Mouse (Mus musculus) midbrain, embryonic 13.5 days (tissue): Measurements from ENCODE around the gene Glul. TPM values are rescaled to one million over a fixed set of nuclear protein-coding genes. Genes with fewer than 3 reads are reported as not detected.

Experiments used
- ATAC-seq: fragments of 200-750 bp; cut with Nextera tagmentation; 2 replicates; pipeline ENCODE4 v1.8.0; 2017; ENCODE audit warnings: mild to moderate bottlenecking, moderate TSS enrichment, moderate library complexity
- H3K27ac ChIP-seq: fragments of 300-500 bp; sonication (generic); 2 replicates; pipeline ENCODE4 v1.5.1; 2015; ENCODE audit warnings: inconsistent platforms, mild to moderate bottlenecking, moderate library complexity
- H3K27me3 ChIP-seq: fragments of 300-500 bp; sonication (generic); 2 replicates; pipeline ENCODE4 v1.6.1; 2015; ENCODE audit warnings: mild to moderate bottlenecking, inconsistent platforms
- H3K36me3 ChIP-seq: fragments of 300-500 bp; sonication (generic); 2 replicates; pipeline ENCODE4 v1.6.1; 2015; ENCODE audit warnings: mild to moderate bottlenecking, inconsistent platforms
- H3K4me1 ChIP-seq: fragments of 300-500 bp; sonication (generic); replicated peaks from 2 replicates; pipeline ENCODE4 v1.6.1; 2015; ENCODE audit warnings: inconsistent platforms
- H3K4me2 ChIP-seq: fragments of 300-500 bp; sonication (generic); replicated peaks from 2 replicates; pipeline ENCODE4 v1.6.1; 2015; ENCODE audit warnings: moderate library complexity, mild to moderate bottlenecking, inconsistent platforms
- H3K4me3 ChIP-seq: fragments of 300-500 bp; sonication (generic); replicated peaks from 2 replicates; pipeline ENCODE4 v1.5.1; 2015; ENCODE audit warnings: mild to moderate bottlenecking, inconsistent platforms
- H3K9ac ChIP-seq: fragments of 300-500 bp; sonication (generic); replicated peaks from 2 replicates; pipeline ENCODE4 v1.6.1; 2015; ENCODE audit warnings: mild to moderate bottlenecking, inconsistent platforms
- H3K9me3 ChIP-seq: fragments of 300-500 bp; sonication (generic); 2 replicates; pipeline ENCODE4 v1.6.1; 2016; ENCODE audit warnings: mild to moderate bottlenecking, inconsistent platforms
- WGBS: fragments of 180-500 bp; shearing (Covaris S2); methylation state at CpG from one replicate; pipeline ENCODE4 v1.1.7; 2015; 5-methylcytosine and 5-hydroxymethylcytosine counted together
- polyA plus RNA-seq: library from polyadenylated mRNA; unstranded; fragments of >200 nt; fragmentation: Nextera tagmentation; extraction: Ambion mirVana; gene quantifications from 2 replicates; pipeline ENCODE4 v1.2.1, GENCODE M21; 2015

Glul gene
- polyA plus RNA-seq, 1 experiment from 2014 or later = 132 TPM

DNA sequence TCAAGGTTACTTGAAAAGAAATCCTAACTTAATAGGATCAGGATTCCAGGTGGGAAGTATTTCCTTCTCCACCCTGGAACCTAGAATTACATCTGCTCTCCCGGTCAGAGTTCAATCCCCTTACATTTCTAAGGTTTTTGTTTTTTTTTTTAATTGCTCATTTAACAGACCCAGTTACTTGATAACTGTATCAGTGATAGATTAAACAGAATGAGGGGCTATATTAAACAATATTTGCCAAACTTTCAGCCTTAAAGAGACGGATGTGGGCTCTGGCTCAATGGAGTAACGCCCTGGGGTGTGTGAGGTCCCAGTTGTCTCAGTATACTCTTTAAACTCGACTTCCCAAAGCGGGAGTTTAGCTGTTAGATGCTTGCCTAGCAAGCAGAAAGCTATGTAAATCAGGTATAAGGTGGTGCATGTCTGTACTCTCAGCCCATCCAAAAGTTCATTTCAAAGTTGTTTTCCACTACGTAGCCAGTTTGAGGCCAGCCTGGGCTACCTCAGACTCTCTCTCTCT is 11.6 kb downstream of the Glul start:
- 90% methylated on average over 6 of the region's 6 CpGs for WGBS

DNA sequence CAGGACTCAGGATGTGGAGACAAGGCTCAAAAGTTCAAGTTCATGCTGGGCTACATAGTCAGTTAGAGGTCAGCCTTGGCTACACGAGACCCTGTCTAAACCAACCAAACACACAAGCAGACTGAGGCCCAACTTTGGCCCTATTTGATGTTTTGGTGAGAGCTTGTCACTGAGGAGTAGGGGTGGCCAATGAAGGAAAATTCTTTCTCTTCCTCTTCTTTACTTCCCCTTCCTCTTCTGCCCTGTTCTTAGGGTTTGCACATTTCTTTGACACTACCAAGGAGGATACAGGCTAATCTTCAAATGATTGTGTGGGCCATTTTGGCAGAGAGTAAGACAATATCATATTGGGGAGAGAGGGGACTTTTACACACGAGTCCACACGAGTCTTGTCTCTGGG is 14.1 kb downstream of the Glul start:
- Histone ChIP-seq H3K36me3 (peaks cover 25% of the 10 kb centered on the region), H3K9ac (no peak overlapping the region), H3K27me3 (no peaks in the 10 kb centered on the region), H3K27ac (no peak overlapping the region), H3K4me1 (no peaks in the 10 kb centered on the region), H3K9me3 (no peaks in the 10 kb centered on the region), H3K4me2 (no peak overlapping the region), H3K4me3 (no peak overlapping the region)
- 88% methylated on average over 3 of the region's 3 CpGs for WGBS
- no peak for ATAC-seq

More for the DNA sequence above, 11.6 kb downstream of the Glul start:
- Histone ChIP-seq H3K9ac (no peak overlapping the region), H3K9me3 (no peaks in the 10 kb centered on the region), H3K36me3 (peaks cover 50% of the 10 kb centered on the region), H3K4me3 (no peak overlapping the region), H3K27ac (no peak overlapping the region), H3K4me2 (no peak overlapping the region), H3K4me1 (0 out of 2 replicates have a peak, but pooled peaks cover 5% of the 10 kb centered on the region), H3K27me3 (no peaks in the 10 kb centered on the region)
- no peak for ATAC-seq

DNA sequence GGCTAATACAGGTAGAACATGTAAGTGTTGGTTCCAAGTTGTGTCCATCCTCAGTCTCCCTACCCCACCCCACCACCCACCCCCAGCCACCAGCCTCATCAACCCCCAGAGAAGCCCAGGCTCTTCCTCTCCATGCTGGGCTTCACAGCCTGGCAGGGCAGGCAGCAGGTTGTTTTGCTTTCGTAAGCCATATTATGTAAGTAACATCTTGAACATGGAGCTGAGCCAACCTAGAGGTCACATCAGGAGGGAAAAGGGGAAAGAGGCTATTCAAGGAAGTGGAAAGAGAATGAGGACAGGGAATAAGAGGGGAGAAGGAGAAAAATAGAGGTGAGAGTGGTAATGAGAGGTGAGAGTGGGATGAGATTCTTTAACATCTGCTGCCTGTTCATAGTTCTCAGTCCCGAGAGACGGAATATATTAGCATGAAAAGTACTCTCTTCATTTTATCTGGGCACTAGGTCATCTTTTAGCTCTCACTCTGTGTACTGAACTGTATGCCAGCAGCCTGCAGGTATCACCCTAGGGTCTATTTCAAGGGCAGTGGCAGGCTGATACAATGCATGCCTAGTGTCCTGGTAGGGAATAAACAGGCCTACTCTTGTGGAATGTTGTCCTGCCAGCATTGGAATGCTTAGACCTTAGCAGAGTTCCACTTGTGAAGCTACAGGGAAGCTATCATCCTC is 18.9 kb downstream of the Glul start:
- 81% methylated on average over 3 of the region's 3 CpGs for WGBS
- H3K9me3 ChIP-seq = no peaks in the 10 kb centered on the region
- H3K27ac ChIP-seq = no peak overlapping the region
- no peaks in the 10 kb centered on the region for H3K4me1 ChIP-seq
- no peak for ATAC-seq
- no peak overlapping the region for H3K4me2 ChIP-seq
- no peak overlapping the region for H3K9ac ChIP-seq
- H3K27me3 ChIP-seq = no peaks in the 10 kb centered on the region
- no peak overlapping the region for H3K4me3 ChIP-seq
- H3K36me3 ChIP-seq = no peaks in the 10 kb centered on the region

DNA sequence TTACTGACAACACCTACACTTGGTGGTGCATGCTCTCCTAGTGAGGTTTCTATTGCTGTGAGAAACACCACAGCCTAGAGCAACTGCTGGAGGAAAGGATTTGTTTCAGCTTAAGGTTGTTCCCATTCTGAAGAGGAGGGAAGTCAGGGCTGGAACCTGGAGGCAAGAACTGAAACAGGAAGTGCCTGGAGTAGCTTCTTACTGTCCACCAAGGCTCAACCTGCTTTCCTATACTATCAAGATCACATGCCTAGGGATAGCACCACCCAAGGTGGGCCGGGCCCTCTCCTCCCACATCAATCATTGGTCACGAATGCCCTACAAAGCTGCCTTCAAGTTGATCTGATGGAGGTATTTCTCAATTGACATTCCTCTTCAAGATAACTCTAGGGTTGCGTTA is 21.9 kb downstream of the Glul start:
- WGBS = 92% methylated on average over 3 of the region's 3 CpGs
- H3K9ac ChIP-seq = no peak overlapping the region
- no peaks in the 10 kb centered on the region for H3K27me3 ChIP-seq
- H3K27ac ChIP-seq = no peak overlapping the region
- H3K4me2 ChIP-seq = no peak overlapping the region
- no peak for ATAC-seq
- no peak overlapping the region for H3K4me3 ChIP-seq
- H3K4me1 ChIP-seq = no peaks in the 10 kb centered on the region
- H3K36me3 ChIP-seq = no peaks in the 10 kb centered on the region
- H3K9me3 ChIP-seq = no peaks in the 10 kb centered on the region

DNA sequence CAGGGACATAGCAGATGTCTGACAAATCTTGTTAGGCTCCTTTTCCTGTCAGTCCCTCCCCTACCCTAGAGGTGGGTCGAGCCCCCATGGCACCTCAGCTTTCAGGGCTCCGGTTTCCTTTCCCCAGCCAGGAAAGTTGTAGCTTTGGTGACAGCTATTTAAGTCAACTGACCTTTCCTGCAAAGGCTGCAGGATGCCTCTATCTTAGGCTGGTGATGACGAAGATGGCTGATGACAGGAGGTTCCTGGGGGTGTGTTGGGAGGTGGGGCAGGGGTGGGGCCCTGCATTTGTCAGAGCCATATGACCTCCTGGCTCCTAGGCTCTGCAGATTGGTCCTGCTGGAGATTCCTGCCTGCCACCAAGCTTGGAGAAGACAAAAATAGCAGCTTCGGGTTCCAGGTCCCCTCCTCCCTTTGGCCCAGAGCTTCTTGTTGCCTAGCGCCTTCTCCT is 22.9 kb downstream of the Glul start:
- Histone ChIP-seq H3K9ac (no peak overlapping the region), H3K4me2 (no peak overlapping the region), H3K27ac (no peak overlapping the region), H3K36me3 (no peaks in the 10 kb centered on the region), H3K4me1 (no peaks in the 10 kb centered on the region), H3K9me3 (no peaks in the 10 kb centered on the region), H3K27me3 (no peaks in the 10 kb centered on the region), H3K4me3 (no peak overlapping the region)
- 68% methylated on average over 5 of the region's 5 CpGs for WGBS
- no peak for ATAC-seq

DNA sequence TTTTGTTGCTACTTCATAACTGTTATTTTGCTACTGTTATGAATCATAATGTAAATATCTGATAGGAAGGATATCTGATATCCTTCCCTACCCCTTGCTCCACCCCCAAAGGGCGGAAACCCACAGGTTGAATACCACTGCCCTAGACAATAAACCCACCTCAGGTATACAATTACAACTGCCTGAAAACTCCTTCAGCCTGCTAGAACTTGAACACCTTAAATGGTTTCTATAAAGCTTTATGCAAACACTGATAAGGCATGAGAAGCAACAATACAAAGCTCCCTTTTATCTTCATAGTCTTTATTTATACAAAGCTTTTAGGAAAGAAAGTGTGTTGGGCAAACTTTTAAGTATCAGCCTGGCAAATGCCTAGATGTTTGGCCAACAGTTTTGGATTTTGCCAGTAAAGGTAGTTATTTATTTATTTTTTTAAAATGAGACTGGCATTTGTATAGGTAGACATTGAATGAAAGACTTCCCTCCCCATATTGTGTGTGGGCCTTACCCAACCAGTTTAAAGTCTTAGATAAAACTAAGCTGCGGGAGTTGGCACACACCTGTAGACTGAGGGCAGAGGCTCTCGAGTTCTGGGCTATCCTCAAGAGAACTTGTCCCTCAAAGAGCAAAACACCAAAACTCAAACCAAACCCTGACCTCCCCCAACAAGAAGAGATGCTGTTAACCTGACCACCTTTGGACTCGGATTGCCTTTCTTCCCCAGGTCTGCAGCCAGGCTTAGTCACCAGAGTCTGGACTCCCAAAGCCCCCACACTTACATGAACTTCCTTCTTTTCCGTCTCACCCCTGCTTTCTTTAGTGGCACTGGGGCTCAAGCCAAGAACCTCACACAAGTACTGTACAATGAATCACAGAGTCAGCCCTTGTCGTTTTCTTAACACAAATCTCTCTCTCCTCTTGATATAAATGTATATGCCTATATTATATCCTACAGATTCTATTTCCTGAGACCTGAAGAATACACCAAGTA is 24.9 kb downstream of the Glul start:
- Histone ChIP-seq H3K4me2 (no peak overlapping the region), H3K4me3 (no peak overlapping the region), H3K36me3 (no peaks in the 10 kb centered on the region), H3K9me3 (no peaks in the 10 kb centered on the region), H3K27ac (no peak overlapping the region), H3K27me3 (no peaks in the 10 kb centered on the region), H3K9ac (no peak overlapping the region), H3K4me1 (no peaks in the 10 kb centered on the region)
- WGBS = 85% methylated on average over 6 of the region's 6 CpGs
- ATAC-seq = no peak

DNA sequence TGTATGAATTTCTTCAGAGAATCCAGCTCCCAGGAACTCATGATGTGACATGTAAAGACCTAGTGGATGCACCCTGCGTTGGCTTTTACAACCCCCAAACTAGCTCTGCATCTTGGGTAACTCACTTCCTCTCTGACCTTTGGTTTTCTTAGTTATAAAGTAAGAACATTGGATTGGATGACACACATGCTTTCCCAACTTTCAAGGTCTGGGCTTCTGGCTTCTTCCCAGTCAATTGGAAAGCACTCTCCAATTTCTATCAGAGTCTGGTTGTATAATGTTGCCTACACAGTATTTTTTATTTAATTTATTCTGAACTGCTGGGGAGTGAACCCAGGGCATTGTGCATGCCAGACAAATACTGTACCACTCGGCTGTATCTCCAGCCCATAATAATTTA is 30.7 kb downstream of the Glul start:
- no peak overlapping the region for H3K9ac ChIP-seq
- no peak for ATAC-seq
- no peaks in the 10 kb centered on the region for H3K9me3 ChIP-seq
- no peaks in the 10 kb centered on the region for H3K27me3 ChIP-seq
- H3K4me1 ChIP-seq = no peaks in the 10 kb centered on the region
- no peak overlapping the region for H3K4me2 ChIP-seq
- no peak overlapping the region for H3K4me3 ChIP-seq
- H3K36me3 ChIP-seq = no peaks in the 10 kb centered on the region
- H3K27ac ChIP-seq = no peak overlapping the region
- 88% methylated on average over 2 of the region's 2 CpGs for WGBS

DNA sequence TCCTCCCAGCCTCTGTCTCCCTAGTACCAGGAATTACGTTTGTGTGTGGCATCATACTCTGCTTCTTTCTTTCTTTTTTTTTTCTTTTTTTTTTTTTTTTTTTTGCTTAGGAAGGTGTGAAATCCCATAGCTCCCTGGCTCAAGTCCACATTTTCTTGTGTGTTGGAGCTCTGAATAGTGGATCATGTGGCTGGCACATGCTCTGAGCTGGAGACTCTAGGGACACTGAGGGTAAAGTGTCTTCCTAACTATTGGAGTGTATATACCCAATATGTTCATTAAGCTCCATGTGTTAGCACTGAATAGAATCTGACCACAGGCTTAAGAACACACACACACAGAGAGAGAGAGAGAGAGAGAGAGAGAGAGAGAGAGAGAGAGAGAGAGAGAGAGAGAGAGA is 34.0 kb downstream of the Glul start:
- Histone ChIP-seq H3K27me3 (no peaks in the 10 kb centered on the region), H3K9ac (no peak overlapping the region), H3K36me3 (no peaks in the 10 kb centered on the region), H3K9me3 (no peaks in the 10 kb centered on the region), H3K4me1 (no peaks in the 10 kb centered on the region), H3K4me3 (no peak overlapping the region), H3K27ac (no peak overlapping the region), H3K4me2 (no peak overlapping the region)
- WGBS = 75% methylated on average over 1 of the region's 1 CpGs
- no peak for ATAC-seq

DNA sequence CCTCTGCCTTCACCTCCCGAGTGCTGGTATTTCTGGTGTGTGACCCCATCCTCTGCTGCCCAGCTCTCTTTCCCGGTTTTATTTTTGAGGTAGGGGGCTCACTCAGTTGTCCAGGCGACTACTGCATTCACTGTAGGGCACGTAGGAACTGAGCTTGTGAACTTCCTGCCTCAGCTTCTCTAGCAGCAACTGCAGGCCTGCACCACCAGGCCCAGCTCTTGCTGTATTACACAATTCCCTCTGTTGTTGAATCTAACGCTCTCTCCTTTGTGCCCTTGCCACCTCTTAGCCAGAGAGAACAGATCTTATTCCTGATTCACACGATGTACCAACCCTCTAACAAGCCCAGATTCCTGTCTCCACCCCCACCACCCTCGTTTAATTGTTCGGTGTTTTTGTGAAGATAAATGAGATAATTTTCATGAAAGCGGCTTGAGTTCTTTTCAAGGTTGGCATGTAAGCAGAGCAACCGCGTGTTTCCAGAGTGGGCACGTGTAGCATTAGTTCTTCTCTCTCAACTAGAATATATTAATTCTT is 36.2 kb downstream of the Glul start:
- no peak overlapping the region for H3K4me2 ChIP-seq
- H3K9me3 ChIP-seq = no peaks in the 10 kb centered on the region
- H3K36me3 ChIP-seq = no peaks in the 10 kb centered on the region
- H3K4me1 ChIP-seq = no peaks in the 10 kb centered on the region
- no peak overlapping the region for H3K9ac ChIP-seq
- H3K4me3 ChIP-seq = no peak overlapping the region
- ATAC-seq = no peak
- no peaks in the 10 kb centered on the region for H3K27me3 ChIP-seq
- 81% methylated on average over 12 of the region's 12 CpGs for WGBS
- no peak overlapping the region for H3K27ac ChIP-seq

DNA sequence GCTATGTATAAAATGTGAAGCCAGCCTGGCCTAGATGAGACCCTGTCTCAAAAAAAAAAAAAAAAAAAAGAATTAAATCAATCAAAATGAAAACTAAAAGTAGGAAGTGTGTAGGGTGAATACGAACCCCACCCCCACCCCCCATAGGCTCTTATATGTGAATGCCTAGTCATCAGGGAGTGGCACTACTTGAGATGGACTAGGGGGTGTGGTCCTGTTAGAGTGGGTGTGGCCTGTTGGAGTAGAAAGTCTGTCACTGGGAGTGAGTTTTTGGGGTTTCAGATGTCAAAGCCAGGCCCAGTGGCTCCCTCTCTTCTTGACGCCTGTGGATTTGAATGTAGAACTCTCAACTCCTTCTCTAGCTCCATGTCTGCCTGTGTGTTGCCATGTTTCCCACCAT is 37.3 kb downstream of the Glul start:
- ATAC-seq = no peak
- WGBS = 82% methylated on average over 2 of the region's 2 CpGs
- Histone ChIP-seq H3K9me3 (no peaks in the 10 kb centered on the region), H3K36me3 (no peaks in the 10 kb centered on the region), H3K27ac (no peak overlapping the region), H3K4me3 (no peak overlapping the region), H3K4me2 (no peak overlapping the region), H3K4me1 (no peaks in the 10 kb centered on the region), H3K9ac (no peak overlapping the region), H3K27me3 (no peaks in the 10 kb centered on the region)

DNA sequence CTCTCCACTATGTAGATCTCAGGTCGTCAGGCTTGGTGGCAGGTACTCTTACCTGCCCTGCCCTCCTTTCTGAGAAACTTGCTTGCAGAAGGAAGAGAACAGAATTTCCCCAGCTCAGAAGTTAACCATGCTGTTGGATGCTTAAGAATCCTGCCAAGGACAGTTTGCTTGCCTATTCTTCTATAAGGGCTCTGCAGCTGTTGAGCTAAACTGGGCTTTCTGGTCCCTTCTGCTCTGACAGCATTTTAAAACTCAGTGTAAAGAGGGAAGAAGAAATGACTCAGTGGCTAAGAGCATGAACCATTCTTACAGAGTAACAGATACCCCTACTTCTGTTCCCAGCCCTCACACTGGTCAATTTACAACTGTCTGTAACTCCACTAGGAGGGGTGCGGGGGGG is 41.2 kb downstream of the Glul start:
- no peaks in the 10 kb centered on the region for H3K36me3 ChIP-seq
- WGBS = 86% methylated on average over 2 of the region's 2 CpGs

DNA sequence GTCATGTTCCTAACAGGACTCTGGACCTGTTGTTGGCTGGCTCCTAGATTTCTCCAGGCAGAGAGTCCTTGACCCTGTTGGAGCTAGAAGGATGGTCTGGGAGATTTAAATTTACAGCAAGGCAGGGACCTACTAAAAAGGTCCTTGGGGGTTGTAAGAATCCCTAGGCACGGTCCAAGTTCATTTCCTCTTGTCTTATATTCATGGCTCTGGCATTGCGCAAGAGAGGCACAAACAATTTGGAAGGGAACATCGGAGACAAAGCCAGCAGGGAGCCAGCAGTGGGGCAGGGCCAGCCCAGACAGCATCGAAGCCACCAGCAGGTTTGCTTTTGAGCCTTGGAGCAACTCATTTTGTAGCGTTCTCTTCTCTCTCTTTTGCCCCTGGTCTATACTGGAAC is 45.4 kb downstream of the Glul start:
- Histone ChIP-seq H3K36me3 (no peaks in the 10 kb centered on the region), H3K27ac (no peak overlapping the region), H3K27me3 (no peaks in the 10 kb centered on the region), H3K9ac (no peak overlapping the region), H3K9me3 (no peaks in the 10 kb centered on the region), H3K4me1 (0 out of 2 replicates have a peak, but pooled peaks cover 4% of the 10 kb centered on the region), H3K4me2 (no peak overlapping the region), H3K4me3 (no peak overlapping the region)
- WGBS = 74% methylated on average over 5 of the region's 5 CpGs
- ATAC-seq = no peak

More for the DNA sequence above, 41.2 kb downstream of the Glul start:
- no peaks in the 10 kb centered on the region for H3K4me1 ChIP-seq
- no peaks in the 10 kb centered on the region for H3K9me3 ChIP-seq
- H3K4me2 ChIP-seq = no peak overlapping the region
- H3K4me3 ChIP-seq = no peak overlapping the region
- no peak overlapping the region for H3K9ac ChIP-seq
- no peak for ATAC-seq
- no peaks in the 10 kb centered on the region for H3K27me3 ChIP-seq
- no peak overlapping the region for H3K27ac ChIP-seq
